Mouse (Mus musculus): ENCODE measurements around the gene Olfr945. TPM values are rescaled to one million over a fixed set of nuclear protein-coding genes. Genes with fewer than 3 reads are reported as not detected.

Gene Olfr945
- total RNA-seq (2022) = not detected

DNA sequence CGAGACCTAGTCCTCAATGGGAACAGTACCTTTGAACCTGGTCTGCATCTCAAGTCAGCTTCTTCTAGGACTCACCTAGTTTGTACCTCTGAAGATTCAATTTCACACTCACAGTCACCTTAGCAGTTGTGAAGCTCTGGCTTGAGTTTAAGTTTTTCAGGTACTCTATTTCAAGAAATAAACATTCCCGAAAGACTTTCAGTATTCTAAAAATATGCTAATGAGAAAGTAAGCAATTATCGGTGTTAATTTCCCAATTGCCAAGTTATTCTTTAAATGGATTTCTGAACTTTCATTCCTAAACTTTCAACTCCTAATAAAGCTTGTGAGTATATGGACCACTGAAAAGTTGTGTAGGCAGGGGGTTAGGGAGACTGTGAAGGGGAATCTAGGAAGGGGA is at the start of gene Olfr945:
Gene Olfr945, minus strand, starts transcription at position 101 of the 400 bp plus-strand sequence.
- DNase-seq (ENCODE audit: low spot score) = no peak

GRCm38 (mm10) chr9:39325945-39326344 is 49.3 kb upstream of the Olfr945 start, which contains the start of gene Olfr948:
Olfr948 (minus strand) TSS chr9:39326045.
- no peak for DNase-seq (ENCODE audit: low spot score)

DNA sequence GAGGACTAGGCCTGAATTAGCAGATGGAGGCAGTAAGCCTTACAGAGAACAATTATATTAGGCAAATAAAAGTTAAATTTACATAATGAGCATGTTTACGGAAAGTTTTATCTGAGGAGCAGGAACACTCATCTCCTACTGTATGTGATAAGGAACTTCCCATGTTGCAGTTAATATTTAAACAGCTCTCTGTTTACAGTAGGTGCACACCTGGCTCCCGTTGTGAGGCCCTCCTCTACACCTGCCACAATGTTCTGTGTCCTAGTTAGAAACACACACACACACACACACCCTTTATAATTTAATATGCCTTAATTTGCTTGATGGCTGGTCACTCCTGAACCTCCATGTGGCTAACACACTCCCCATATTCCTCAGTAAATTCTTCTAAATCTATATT is 10.5 kb upstream of the Olfr945 start:
- no peak for DNase-seq (ENCODE audit: low spot score)

DNA sequence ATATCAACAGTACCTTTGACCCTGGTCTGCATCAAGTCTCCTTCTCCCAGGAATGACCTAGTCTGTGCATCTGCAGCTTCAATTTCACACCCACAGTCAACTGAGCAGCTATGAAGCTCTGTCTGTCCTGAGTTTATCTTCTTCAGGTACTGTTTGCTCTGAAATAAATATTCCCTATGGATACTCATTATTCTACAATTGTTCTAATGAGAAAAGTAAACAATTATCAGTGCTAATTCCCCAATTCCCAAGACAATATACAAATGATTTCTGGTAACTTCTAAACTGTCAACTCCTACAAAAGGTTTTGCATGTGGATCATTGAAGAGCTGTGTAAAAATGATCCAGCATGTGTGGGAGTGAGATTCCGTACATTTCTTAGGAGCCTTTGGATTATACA is 26.7 kb downstream of the Olfr945 start, which contains the start of gene Olfr1537:
Gene Olfr1537, minus strand, starts transcription at position 101 of the 400 bp plus-strand sequence.
- DNase-seq (ENCODE audit: low spot score) = no peak

Other genes starting within 250 kb of the Olfr945 start
- not detected for gene Olfr937, start 211.9 kb downstream of the Olfr945 start, total RNA-seq (2022)
- not detected for gene Olfr938, start 197.9 kb downstream of the Olfr945 start, total RNA-seq (2022)
- not detected for gene Olfr27, start 148.7 kb downstream of the Olfr945 start, total RNA-seq (2022)
- not detected for gene Olfr943, start 110.5 kb downstream of the Olfr945 start, total RNA-seq (2022)
- gene Olfr944, start 74.9 kb downstream of the Olfr945 start, total RNA-seq (2022) = not detected
- gene Olfr1537, start 26.8 kb downstream of the Olfr945 start, total RNA-seq (2022) = not detected
- not detected for gene Olfr948, start 49.2 kb upstream of the Olfr945 start, total RNA-seq (2022)
- not detected for gene Olfr951, start 110.6 kb upstream of the Olfr945 start, total RNA-seq (2022)
- not detected for gene Olfr952, start 150.3 kb upstream of the Olfr945 start, total RNA-seq (2022)
- not detected for gene Olfr954, start 179.9 kb upstream of the Olfr945 start, total RNA-seq (2022)
- not detected for gene Olfr955, start 195.1 kb upstream of the Olfr945 start, total RNA-seq (2022)
- not detected for gene Olfr44, start 217.2 kb upstream of the Olfr945 start, total RNA-seq (2022)
- gene Olfr957, start 239.0 kb upstream of the Olfr945 start, total RNA-seq (2022) = not detected

All from heart, adult 8-10 months (tissue).